Mouse (Mus musculus) limb, embryonic 11.5 days (tissue): ENCODE results near the gene Gng7. TPM values are rescaled to one million over a fixed set of nuclear protein-coding genes. Genes with fewer than 3 reads are reported as not detected.

Source experiments
- ATAC-seq: fragments of 200-750 bp; cut with Nextera tagmentation; 2 replicates; pipeline ENCODE4 v1.8.0; 2017; ENCODE audit warnings: low read depth; ENCODE audit not compliant: insufficient number of reproducible peaks, low FRiP score, low TSS enrichment
- DNase-seq: peaks from one replicate; pipeline ENCODE4 v3.0.0-alpha.2; 2015; ENCODE audit warnings: low spot score
- H3K27ac ChIP-seq: fragments of 300-500 bp; sonication (generic); replicated peaks from 2 replicates; pipeline ENCODE4 v1.5.1; 2014; ENCODE audit warnings: low read depth, mild to moderate bottlenecking, low read length
- H3K27me3 ChIP-seq: fragments of 300-500 bp; sonication (generic); 2 replicates; pipeline ENCODE4 v1.6.1; 2014; ENCODE audit warnings: mild to moderate bottlenecking, low read length, mixed read lengths; ENCODE audit not compliant: control insufficient read depth, insufficient read depth
- H3K36me3 ChIP-seq: fragments of 300-500 bp; sonication (generic); 2 replicates; pipeline ENCODE4 v1.6.1; 2014; ENCODE audit warnings: mild to moderate bottlenecking, low read length, moderate library complexity, mixed read lengths; ENCODE audit not compliant: control insufficient read depth, insufficient read depth
- H3K4me1 ChIP-seq: fragments of 300-500 bp; sonication (generic); 2 replicates; pipeline ENCODE4 v1.6.1; 2014; ENCODE audit warnings: low read length, mixed read lengths; ENCODE audit not compliant: control insufficient read depth, insufficient read depth
- H3K4me2 ChIP-seq: fragments of 300-500 bp; sonication (generic); 2 replicates; pipeline ENCODE4 v1.6.1; 2014; ENCODE audit warnings: low read depth, mild to moderate bottlenecking, moderate library complexity; ENCODE audit not compliant: severe bottlenecking
- H3K4me3 ChIP-seq: fragments of 300-500 bp; sonication (generic); 2 replicates; pipeline ENCODE4 v1.5.1; 2014; ENCODE audit warnings: low read depth, low read length
- H3K9ac ChIP-seq: fragments of 300-500 bp; sonication (generic); 2 replicates; pipeline ENCODE4 v1.6.1; 2014; ENCODE audit warnings: mild to moderate bottlenecking, low read length
- H3K9me3 ChIP-seq: fragments of 300-500 bp; sonication (generic); 2 replicates; pipeline ENCODE4 v1.6.1; 2016; ENCODE audit warnings: low read length; ENCODE audit not compliant: control insufficient read depth
- WGBS: fragments of 180-500 bp; shearing (Covaris S2); extraction: QIAGEN DNeasy Blood & Tissue Kit; methylation state at CpG from one replicate; pipeline ENCODE4 v1.1.7; 2014; 5-methylcytosine and 5-hydroxymethylcytosine counted together
- polyA plus RNA-seq: library from polyadenylated mRNA; unstranded; fragments of >200 nt; fragmentation: Nextera tagmentation; extraction: Ambion mirVana; gene quantifications from 2 replicates; pipeline ENCODE4 v1.2.1, GENCODE M21; 2014

Gng7 gene
- polyA plus RNA-seq, 1 experiment from 2014 or later: 4.6 TPM

- Histone ChIP-seq H3K9ac (no peak overlapping the region), H3K4me2 (no peak overlapping the region), H3K4me1 (no peaks in the 10 kb centered on the region), H3K36me3 (no peaks in the 10 kb centered on the region), H3K4me3 (no peak overlapping the region), H3K9me3 (no peaks in the 10 kb centered on the region), H3K27ac (no peak overlapping the region), H3K27me3 (no peaks in the 10 kb centered on the region)
- DNase-seq (no peak), ATAC-seq (no peak)
- 61% methylated on average over 2 of the region's 2 CpGs for WGBS
These were observed 66.9 kb downstream of the Gng7 start for GRCm38 (mm10) chr10:80947802-80948201.

- H3K36me3 ChIP-seq: no peaks in the 10 kb centered on the region
- 60% methylated on average over 14 of the region's 14 CpGs for whole genome bisulfite sequencing
- no peaks in the 10 kb centered on the region for H3K4me1 ChIP-seq
- H3K4me3 ChIP-seq: no peak overlapping the region
- no peaks in the 10 kb centered on the region for H3K27me3 ChIP-seq
- H3K27ac ChIP-seq: no peak overlapping the region
- H3K9me3 ChIP-seq: no peaks in the 10 kb centered on the region
- H3K9ac ChIP-seq: no peak overlapping the region
- no peak for ATAC-seq
- no peak overlapping the region for H3K4me2 ChIP-seq
- no peak for DNase-seq
These were observed 67.9 kb downstream of the Gng7 start for GRCm38 (mm10) chr10:80946684-80947437.

- peaks cover 15% of the 10 kb centered on the region for H3K4me1 ChIP-seq
- no peak overlapping the region for H3K9ac ChIP-seq
- no peaks in the 10 kb centered on the region for H3K36me3 ChIP-seq
- H3K27ac ChIP-seq: no peak overlapping the region
- H3K27me3 ChIP-seq: no peaks in the 10 kb centered on the region
- no peak for ATAC-seq
- no peak for DNase-seq
- no peak overlapping the region for H3K4me3 ChIP-seq
- no peak overlapping the region for H3K4me2 ChIP-seq
- 85% methylated on average over 5 of the region's 5 CpGs for WGBS
- no peaks in the 10 kb centered on the region for H3K9me3 ChIP-seq
These were observed 70.5 kb downstream of the Gng7 start for GRCm38 (mm10) chr10:80944231-80944630.

- Histone ChIP-seq H3K27me3 (no peaks in the 10 kb centered on the region), H3K4me2 (no peak overlapping the region), H3K27ac (no peak overlapping the region), H3K9me3 (no peaks in the 10 kb centered on the region), H3K4me1 (peaks cover 20% of the 10 kb centered on the region), H3K9ac (no peak overlapping the region; the same call in 1 of the 2 replicates), H3K36me3 (no peaks in the 10 kb centered on the region), H3K4me3 (no peak overlapping the region)
- DNase-seq: no peak
- no peak for ATAC-seq
- WGBS: 89% methylated on average over 9 of the region's 9 CpGs
These were observed 71.0 kb downstream of the Gng7 start for GRCm38 (mm10) chr10:80943701-80944100.

GRCm38 (mm10) chr10:80942919-80943318, 71.8 kb downstream of the Gng7 start:
- no peak overlapping the region for H3K4me3 ChIP-seq
- no peaks in the 10 kb centered on the region for H3K9me3 ChIP-seq
- H3K27ac ChIP-seq: no peak overlapping the region
- no peak overlapping the region for H3K4me2 ChIP-seq
- H3K27me3 ChIP-seq: no peaks in the 10 kb centered on the region
- WGBS: 45% methylated on average over 8 of the region's 8 CpGs
- peaks cover 26% of the 10 kb centered on the region for H3K4me1 ChIP-seq
- DNase-seq (no peak), ATAC-seq (no peak)
- H3K9ac ChIP-seq: no peak overlapping the region
- no peaks in the 10 kb centered on the region for H3K36me3 ChIP-seq

GRCm38 (mm10) chr10:80940988-80941347, 73.8 kb downstream of the Gng7 start:
- Histone ChIP-seq H3K4me2 (no peak overlapping the region), H3K4me1 (peaks cover 44% of the 10 kb centered on the region), H3K9ac (no peak overlapping the region)

GRCm38 (mm10) chr10:80940320-80940987, 74.3 kb downstream of the Gng7 start:
- ATAC-seq: no peak
- DNase-seq: no peak
- no peak overlapping the region for H3K4me3 ChIP-seq
- peaks cover 49% of the 10 kb centered on the region for H3K4me1 ChIP-seq
- H3K27ac ChIP-seq: no peak overlapping the region
- peak overlapping the region; percentile 63; the same call in 1 of the 2 replicates for H3K4me2 ChIP-seq
- 44% methylated on average over 8 of the region's 8 CpGs for WGBS
- H3K9me3 ChIP-seq: no peaks in the 10 kb centered on the region
- H3K36me3 ChIP-seq: no peaks in the 10 kb centered on the region
- H3K9ac ChIP-seq: no peak overlapping the region
- 0 out of 2 replicates have a peak, but pooled peaks cover 3% of the 10 kb centered on the region for H3K27me3 ChIP-seq

More at GRCm38 (mm10) chr10:80940988-80941347, 73.8 kb downstream of the Gng7 start:
- H3K9me3 ChIP-seq: no peaks in the 10 kb centered on the region
- ATAC-seq (no peak), DNase-seq (no peak)
- H3K36me3 ChIP-seq: no peaks in the 10 kb centered on the region
- H3K27me3 ChIP-seq: 0 out of 2 replicates have a peak, but pooled peaks cover 3% of the 10 kb centered on the region
- no peak overlapping the region for H3K4me3 ChIP-seq
- WGBS: 63% methylated on average over 2 of the region's 2 CpGs
- no peak overlapping the region for H3K27ac ChIP-seq

- no peak overlapping the region for H3K27ac ChIP-seq
- H3K4me2 ChIP-seq: peak overlapping the region; percentile 63
- peaks cover 53% of the 10 kb centered on the region for H3K4me1 ChIP-seq
- H3K36me3 ChIP-seq: no peaks in the 10 kb centered on the region
- ATAC-seq (no peak; the same call in 1 of the 2 replicates), DNase-seq (peak; percentile 88)
- H3K4me3 ChIP-seq: peak overlapping the region; percentile 30
- no peaks in the 10 kb centered on the region for H3K9me3 ChIP-seq
- peak overlapping the region; percentile 36 for H3K9ac ChIP-seq
- H3K27me3 ChIP-seq: peaks cover 3% of the 10 kb centered on the region; the same call in 1 of the 2 replicates
- 7% methylated on average over 28 of the region's 28 CpGs for WGBS
These were observed 75.1 kb downstream of the Gng7 start for GRCm38 (mm10) chr10:80939671-80940070.
